Mouse (Mus musculus) brain, embryonic 14.5 days (tissue): Measurements from ENCODE around the gene Zfp936.
"Not testable (repeated sequence)": the region's sequence is repeated elsewhere in the genome, so short reads cannot be mapped to it uniquely, and the experiment has no call there.

Experiments
- CTCF ChIP-seq: fragments of 200-500 bp; IDR thresholded peaks from 2 replicates; pipeline ENCODE4 v1.5.1; 2012; ENCODE audit warnings: inconsistent platforms, mild to moderate bottlenecking, moderate library complexity, borderline replicate concordance; ENCODE audit not compliant: insufficient read depth, insufficient read length; ENCODE audit errors: extremely low read depth
- POLR2A ChIP-seq: fragments of 200-500 bp; IDR thresholded peaks from 2 replicates; pipeline ENCODE4 v1.6.1; 2012; ENCODE audit warnings: mild to moderate bottlenecking, inconsistent platforms, borderline replicate concordance; ENCODE audit not compliant: poor library complexity, insufficient read depth, insufficient read length, severe bottlenecking; ENCODE audit errors: extremely low read depth

DNA sequence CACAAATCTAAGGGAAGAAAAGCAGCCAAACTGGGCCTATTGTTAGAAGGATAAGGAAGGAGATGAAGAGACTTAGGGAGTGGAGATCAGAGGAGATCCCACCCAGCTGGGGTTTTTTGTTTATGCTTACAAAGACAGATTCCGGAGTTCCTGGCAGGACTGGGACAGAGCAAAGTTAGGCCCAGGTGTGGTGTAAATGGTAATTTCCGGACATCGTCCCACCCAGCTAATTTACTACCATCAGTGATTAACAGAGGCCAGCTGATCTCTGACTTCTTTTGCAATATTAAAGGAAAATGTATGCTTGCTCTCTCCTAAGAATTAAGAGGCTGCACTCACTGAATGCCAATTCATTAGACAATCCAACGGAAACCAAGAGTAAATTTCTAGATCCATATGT is 53.1 kb downstream of the Zfp936 start:
- TF ChIP-seq CTCF, POLR2A: not testable (repeated sequence)
